Mouse (Mus musculus) liver, postnatal 0 days (tissue): ENCODE measurements at regions not wholly inside any gene's neighbourhood (a gene's known extent, or its start where the extent isn't known, plus 50 kb on each side); places are given as distances from the start of the nearest gene placed in this dataset.

Experiments used
- CTCF ChIP-seq: sonication (generic); IDR thresholded peaks from 2 replicates; pipeline ENCODE4 v1.5.1; 2016; ENCODE audit warnings: antibody characterized with exemption, low read depth
- EP300 ChIP-seq: IDR thresholded peaks from 2 replicates; pipeline ENCODE4 v1.6.1; 2016; ENCODE audit warnings: antibody characterized with exemption, low read depth, mild to moderate bottlenecking

GRCm38 (mm10) chr2:56083226-56083625 is 647.5 kb downstream of the Kcnj3 start:
- TF ChIP-seq EP300 (no peak), CTCF (no peak)
